Comparison of ENCODE assay signal across 15 mouse cellular contexts in the genomic region with DNA sequence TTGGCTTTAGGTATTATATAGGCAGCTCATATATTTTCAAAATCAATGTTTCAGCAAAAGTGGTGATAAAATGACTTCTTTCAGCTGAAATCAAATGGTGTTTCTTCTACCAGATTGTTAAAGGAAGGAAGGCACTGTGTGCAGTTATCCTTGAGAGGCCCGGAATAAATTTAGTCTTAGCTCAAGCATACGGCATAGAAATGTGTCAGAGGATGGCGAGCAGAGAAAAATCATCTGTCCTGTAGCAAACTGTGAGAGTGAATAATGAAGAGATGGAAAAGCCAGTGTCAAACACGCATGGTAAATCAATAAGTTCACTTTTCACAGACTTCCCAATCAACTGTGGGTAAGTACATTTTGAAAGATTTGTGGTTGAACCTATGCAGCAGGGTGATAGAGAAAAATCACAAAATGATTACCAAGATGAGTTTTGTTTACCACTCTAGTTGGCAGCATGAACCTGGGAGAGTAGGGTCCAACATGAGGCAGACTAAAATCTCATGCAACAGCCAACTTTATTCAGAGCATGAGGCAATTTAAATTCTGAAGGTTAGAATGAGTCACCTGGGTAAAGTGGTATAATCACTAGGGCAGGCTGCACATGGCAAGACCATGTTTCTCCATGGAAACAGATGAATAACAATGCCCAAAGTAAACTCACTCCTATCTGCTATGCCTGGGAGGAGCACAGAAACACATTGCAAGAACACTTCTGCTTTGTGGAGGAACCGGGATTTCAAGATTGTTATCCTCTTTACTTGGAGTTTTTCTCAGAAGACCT.
"Had no signal": no experiment of that assay in that cellular context is flagged by ENCODE, and none has a peak within 500 bp of the region (broad histone marks: within the 10 kb centered on the region; RNA-seq: fewer than 3 reads in every experiment).

No protein-coding gene starts in this region.

- H3K4me2 ChIP-seq: limb, embryonic 15.5 days; liver, embryonic 13.5 days; midbrain, embryonic 12.5 days; neural tube, embryonic 13.5 days; stomach, embryonic 15.5 days had no signal

- H3K4me1 ChIP-seq: limb, embryonic 15.5 days; liver, embryonic 13.5 days; midbrain, embryonic 12.5 days; stomach, embryonic 15.5 days had no signal

- ATAC-seq: midbrain, embryonic 16.5 days had no signal

- H3K9me3 ChIP-seq: limb, embryonic 15.5 days; liver, embryonic 13.5 days; midbrain, embryonic 12.5 days; neural tube, embryonic 13.5 days; stomach, embryonic 15.5 days had no signal

- DNase-seq: kidney, adult 9 months; kidney, postnatal 10 days; kidney, postnatal 4 days; liver, embryonic 13.5 days; lung, adult 18-20 months; lung, postnatal 10 days; retina, postnatal 1 day; right cerebral cortex, postnatal 4 days; spleen, adult 18-20 months had no signal

- H3K36me3 ChIP-seq: limb, embryonic 15.5 days; liver, embryonic 13.5 days; midbrain, embryonic 12.5 days; neural tube, embryonic 13.5 days; stomach, embryonic 15.5 days had no signal

- H3K9ac ChIP-seq: limb, embryonic 15.5 days; liver, embryonic 13.5 days; midbrain, embryonic 12.5 days; neural tube, embryonic 13.5 days; stomach, embryonic 15.5 days had no signal

- H3K27ac ChIP-seq: left cerebral cortex, adult 2 months; limb, embryonic 15.5 days; liver, embryonic 13.5 days; midbrain, embryonic 12.5 days; neural tube, embryonic 13.5 days; stomach, embryonic 15.5 days had no signal

- H3K27me3 ChIP-seq: limb, embryonic 15.5 days; liver, embryonic 13.5 days; midbrain, embryonic 12.5 days; neural tube, embryonic 13.5 days; stomach, embryonic 15.5 days had no signal

- H3K4me3 ChIP-seq: left cerebral cortex, adult 2 months; limb, embryonic 15.5 days; liver, embryonic 13.5 days; midbrain, embryonic 12.5 days; neural tube, embryonic 13.5 days; stomach, embryonic 15.5 days had no signal
